Mouse (Mus musculus) spleen, adult 18-20 months (tissue): ENCODE results near the gene Rrp1.
"Not testable (repeated sequence)": the region's sequence is repeated elsewhere in the genome, so short reads cannot be mapped to it uniquely, and the experiment has no call there.

Source experiments
- DNase-seq, 2 experiments: peaks; one replicate each; pipeline ENCODE4 v3.0.0; 2022; ENCODE audit warnings: mixed read lengths in 2 of 2

Gene Rrp1

GRCm38 (mm10) chr10:78425181-78426041, 12.6 kb upstream of the Rrp1 start, which contains the start of gene Cstb:
TSS of gene Cstb (plus strand) at chr10:78425669.
- peak; percentile 72 to 90 for DNase-seq

GRCm38 (mm10) chr10:78422614-78423013, 9.8 kb upstream of the Rrp1 start:
- no peak for DNase-seq

GRCm38 (mm10) chr10:78420929-78421328, 8.1 kb upstream of the Rrp1 start:
- no peak for DNase-seq

- DNase-seq = no peak
These were observed 5.9 kb upstream of the Rrp1 start for GRCm38 (mm10) chr10:78418791-78419190.

- no peak for DNase-seq
These were observed 5.0 kb upstream of the Rrp1 start for GRCm38 (mm10) chr10:78417888-78418287.

GRCm38 (mm10) chr10:78414936-78415335, 2.1 kb upstream of the Rrp1 start:
- DNase-seq = not testable (repeated sequence)

GRCm38 (mm10) chr10:78413152-78413520, 293 bp upstream of the Rrp1 start:
- DNase-seq = no peak

GRCm38 (mm10) chr10:78411851-78412250, 992 bp downstream of the Rrp1 start:
- no peak for DNase-seq

- no peak for DNase-seq
These were observed 3.6 kb downstream of the Rrp1 start for GRCm38 (mm10) chr10:78409035-78409788.

GRCm38 (mm10) chr10:78407132-78407531, 5.7 kb downstream of the Rrp1 start:
- DNase-seq = no peak

- no peak for DNase-seq
These were observed 6.7 kb downstream of the Rrp1 start for GRCm38 (mm10) chr10:78406152-78406551.

- DNase-seq = no peak
These were observed 10.4 kb downstream of the Rrp1 start for GRCm38 (mm10) chr10:78402301-78402922.

- no peak for DNase-seq
These were observed 11.7 kb downstream of the Rrp1 start for GRCm38 (mm10) chr10:78401127-78401526.

GRCm38 (mm10) chr10:78399090-78399657, 13.7 kb downstream of the Rrp1 start:
- DNase-seq = no peak

GRCm38 (mm10) chr10:78396625-78396885, 16.3 kb downstream of the Rrp1 start:
- DNase-seq = no peak

GRCm38 (mm10) chr10:78395819-78396624, 16.8 kb downstream of the Rrp1 start:
- DNase-seq = peak; percentile 80 to 97

- DNase-seq = no peak
These were observed 17.5 kb downstream of the Rrp1 start for GRCm38 (mm10) chr10:78395377-78395776.

- peak; percentile 58 to 81 for DNase-seq
These were observed 20.8 kb downstream of the Rrp1 start for GRCm38 (mm10) chr10:78392072-78392471.

- DNase-seq = no peak
These were observed 21.8 kb downstream of the Rrp1 start for GRCm38 (mm10) chr10:78390982-78391470.

- no peak for DNase-seq
These were observed 24.4 kb downstream of the Rrp1 start for GRCm38 (mm10) chr10:78388216-78388980.

GRCm38 (mm10) chr10:78385520-78385919, 27.3 kb downstream of the Rrp1 start:
- DNase-seq = no peak

GRCm38 (mm10) chr10:78383567-78383966, 29.3 kb downstream of the Rrp1 start:
- no peak for DNase-seq
